Mouse (Mus musculus): Measurements from ENCODE around the gene Gm29666. TPM values are rescaled to one million over a fixed set of nuclear protein-coding genes. Genes with fewer than 3 reads are reported as not detected.
A peak's percentile ranks its signal among the peaks of the same experiment; 100 is the strongest.

Gm29666 gene
- polyA plus RNA-seq, 1 experiment from 2014 or later = 0.18 TPM

GRCm38 (mm10) chr15:84948990-84949389 is 29.2 kb upstream of the Gm29666 start:
- ATAC-seq (no peak), DNase-seq (ENCODE audit: low read depth, low spot score) (no peak)
- no peaks in the 10 kb centered on the region for H3K27me3 ChIP-seq
- in situ Hi-C loops (cut with MboI; ENCODE audit: low pct_unique_long_range_greater_than_20kb) = no loop called here
- TF ChIP-seq CTCF (IDR thresholded peaks at IDR 0.05) = no peak
- ChIA-PET POLR2A (no interaction called here), CTCF (interaction anchor here (1.9 kb wide), 1 partner anchor 23 kb away, joined by 5 read pairs; no protein-coding TSS in a partner anchor)

- in situ Hi-C loops (cut with MboI; ENCODE audit: low pct_unique_long_range_greater_than_20kb) = no loop called here
- no peak for DNase-seq (ENCODE audit: low read depth, low spot score)
Observed at GRCm38 (mm10) chr15:84944319-84944718, 24.5 kb upstream of the Gm29666 start.

GRCm38 (mm10) chr15:84942647-84943285 is 22.9 kb upstream of the Gm29666 start:
- no peak for TF ChIP-seq CTCF (IDR thresholded peaks at IDR 0.05)
- ChIA-PET CTCF (interaction anchor here (2.7 kb wide), 1 partner anchor 18 kb away, joined by 11 read pairs; no protein-coding TSS in a partner anchor), POLR2A (interaction anchor here (1.0 kb wide), 1 partner anchor 53 kb away, joined by 3 read pairs; no protein-coding TSS in a partner anchor)
- ATAC-seq (no peak), DNase-seq (ENCODE audit: low read depth, low spot score) (no peak)
- in situ Hi-C loops (cut with MboI; ENCODE audit: low pct_unique_long_range_greater_than_20kb) = no loop called here
- no peaks in the 10 kb centered on the region for H3K27me3 ChIP-seq

More at GRCm38 (mm10) chr15:84944319-84944718, 24.5 kb upstream of the Gm29666 start:
- H3K27me3 ChIP-seq = no peaks in the 10 kb centered on the region
- POLR2A ChIA-PET = no interaction called here
- CTCF ChIA-PET = interaction anchor here (2.1 kb wide), 1 partner anchor 50 kb away, joined by 4 read pairs; no protein-coding TSS in a partner anchor
- no peak for ATAC-seq
- TF ChIP-seq CTCF (IDR thresholded peaks at IDR 0.05) = no peak

- ChIA-PET CTCF (interaction anchor here (1.9 to 3.6 kb wide), 3 partner anchors 8 to 23 kb away, joined by 5 to 16 read pairs (median 8); no protein-coding TSS in a partner anchor), POLR2A (no interaction called here)
- H3K27me3 ChIP-seq = no peaks in the 10 kb centered on the region
- no peak for DNase-seq (ENCODE audit: low read depth, low spot score)
- TF ChIP-seq CTCF (IDR thresholded peaks at IDR 0.05) = no peak
- in situ Hi-C loops (cut with MboI; ENCODE audit: low pct_unique_long_range_greater_than_20kb) = no loop called here
- ATAC-seq = no peak
Observed at GRCm38 (mm10) chr15:84940102-84940501, 20.3 kb upstream of the Gm29666 start.

GRCm38 (mm10) chr15:84934901-84935300 is 15.1 kb upstream of the Gm29666 start:
- TF ChIP-seq CTCF (IDR thresholded peaks at IDR 0.05) = no peak
- ATAC-seq = no peak
- no peaks in the 10 kb centered on the region for H3K27me3 ChIP-seq
- ChIA-PET CTCF (interaction anchor here (3.2 kb wide), 1 partner anchor 10 kb away, joined by 14 read pairs; no protein-coding TSS in a partner anchor), POLR2A (interaction anchor here (0.8 to 1.4 kb wide), 2 partner anchors 13 to 127 kb away, joined by 3 read pairs; no protein-coding TSS in a partner anchor)
- no peak for DNase-seq (ENCODE audit: low read depth, low spot score)
- in situ Hi-C loops (cut with MboI; ENCODE audit: low pct_unique_long_range_greater_than_20kb) = loop anchor here (5.0 kb wide), 2 partner anchors 62 to 137 kb away; no protein-coding TSS in a partner anchor

GRCm38 (mm10) chr15:84932351-84932750 is 12.5 kb upstream of the Gm29666 start:
- no peak for DNase-seq (ENCODE audit: low read depth, low spot score)
- in situ Hi-C loops (cut with MboI; ENCODE audit: low pct_unique_long_range_greater_than_20kb) = loop anchor here (5.0 kb wide), 2 partner anchors 65 to 140 kb away; no protein-coding TSS in a partner anchor
- ChIA-PET POLR2A (interaction anchor here (1.0 to 2.1 kb wide), 2 partner anchors 9 to 15 kb away, joined by 3 to 6 read pairs; no protein-coding TSS in a partner anchor), CTCF (interaction anchor here (1.0 kb wide), 1 partner anchor 9 kb away, joined by 5 read pairs; no protein-coding TSS in a partner anchor)
- ATAC-seq = no peak
- no peak for TF ChIP-seq CTCF (IDR thresholded peaks at IDR 0.05)
- no peaks in the 10 kb centered on the region for H3K27me3 ChIP-seq

GRCm38 (mm10) chr15:84925495-84926018 is 5.7 kb upstream of the Gm29666 start:
- H3K27me3 ChIP-seq = no peaks in the 10 kb centered on the region
- ATAC-seq (no peak), DNase-seq (ENCODE audit: low read depth, low spot score) (no peak)
- POLR2A ChIA-PET = interaction anchor here (1.0 kb wide), 1 partner anchor 59 kb away, joined by 3 read pairs; no protein-coding TSS in a partner anchor
- in situ Hi-C loops (cut with MboI; ENCODE audit: low pct_unique_long_range_greater_than_20kb) = loop anchor here (10.0 kb wide), 1 partner anchor 171 kb away; no protein-coding TSS in a partner anchor
- CTCF ChIA-PET = interaction anchor here (0.5 to 2.8 kb wide), 21 partner anchors 8 to 171 kb away, joined by 3 to 16 read pairs (median 3); partner anchors contain the start of gene 5031439G07Rik
- peak; percentile 69 for TF ChIP-seq CTCF (IDR thresholded peaks at IDR 0.05)

GRCm38 (mm10) chr15:84924781-84925315 is 5.0 kb upstream of the Gm29666 start:
- in situ Hi-C loops (cut with MboI; ENCODE audit: low pct_unique_long_range_greater_than_20kb) = loop anchor here (10.0 kb wide), 1 partner anchor 170 kb away; no protein-coding TSS in a partner anchor
- ChIA-PET CTCF (interaction anchor here (1.0 to 2.8 kb wide), 18 partner anchors 8 to 170 kb away, joined by 3 to 16 read pairs (median 4); partner anchors contain the start of gene 5031439G07Rik), POLR2A (interaction anchor here (1.5 kb wide), 1 partner anchor 71 kb away, joined by 3 read pairs; no protein-coding TSS in a partner anchor)
- DNase-seq (ENCODE audit: low read depth, low spot score) = peak; percentile 6
- no peaks in the 10 kb centered on the region for H3K27me3 ChIP-seq
- peak; percentile 21 for ATAC-seq
- TF ChIP-seq CTCF (IDR thresholded peaks at IDR 0.05) = no peak

- ChIA-PET POLR2A (interaction anchor here (0.7 to 1.5 kb wide), 2 partner anchors 64 to 72 kb away, joined by 3 read pairs; no protein-coding TSS in a partner anchor), CTCF (interaction anchor here (1.0 to 2.8 kb wide), 6 partner anchors 11 to 165 kb away, joined by 3 to 14 read pairs (median 6); no protein-coding TSS in a partner anchor)
- ATAC-seq (peak; percentile 49), DNase-seq (ENCODE audit: low read depth, low spot score) (no peak)
- TF ChIP-seq CTCF (IDR thresholded peaks at IDR 0.05) = no peak
- H3K27me3 ChIP-seq = no peaks in the 10 kb centered on the region
- in situ Hi-C loops (cut with MboI; ENCODE audit: low pct_unique_long_range_greater_than_20kb) = loop anchor here (10.0 kb wide), 1 partner anchor 169 kb away; no protein-coding TSS in a partner anchor
Observed at GRCm38 (mm10) chr15:84923508-84924181, 3.8 kb upstream of the Gm29666 start.

Data from Patski (cell line).